Mouse (Mus musculus) C2C12 (cell line): ENCODE measurements around the gene Ctdnep1. TPM values are rescaled to one million over a fixed set of nuclear protein-coding genes. Genes with fewer than 3 reads are reported as not detected.

Experiments
- H3K27me3 ChIP-seq: one replicate; pipeline ENCODE4 v1.6.1; 2011; ENCODE audit not compliant: control insufficient read depth, insufficient read depth, insufficient read length
- H3K36me3 ChIP-seq: one replicate; pipeline ENCODE4 v1.6.1; 2011; ENCODE audit not compliant: control insufficient read depth, insufficient read depth
- H3K4me3 ChIP-seq: one replicate; pipeline ENCODE4 v1.5.1; 2011; ENCODE audit warnings: mild to moderate bottlenecking, control low read depth; ENCODE audit not compliant: poor library complexity, insufficient read depth, severe bottlenecking
- H3K79me2 ChIP-seq: one replicate; pipeline ENCODE4 v1.6.1; 2011; ENCODE audit not compliant: control insufficient read depth, insufficient read depth
- H3K79me3 ChIP-seq: one replicate; pipeline ENCODE4 v1.6.1; 2011; ENCODE audit warnings: low read depth, control low read depth
- H3ac ChIP-seq: one replicate; pipeline ENCODE3; 2011; ENCODE audit warnings: low read depth; ENCODE audit not compliant: control insufficient read depth, insufficient read length
- CEBPB ChIP-seq: IDR thresholded peaks from one replicate; pipeline ENCODE4 v1.6.1; 2011; ENCODE audit warnings: low read depth, mild to moderate bottlenecking, control low read depth, moderate library complexity
- CTCF ChIP-seq: IDR thresholded peaks from one replicate; pipeline ENCODE4 v1.5.1; 2011; ENCODE audit not compliant: control insufficient read depth, insufficient read depth, insufficient read length
- FOSL1 ChIP-seq: IDR thresholded peaks from one replicate; pipeline ENCODE4 v1.8.0; 2011; ENCODE audit warnings: mild to moderate bottlenecking, low read length; ENCODE audit not compliant: poor library complexity, insufficient read depth, severe bottlenecking
- MAX ChIP-seq: IDR thresholded peaks from one replicate; pipeline ENCODE4 v1.6.1; 2011; ENCODE audit warnings: mild to moderate bottlenecking, control low read depth
- MYOD1 ChIP-seq: IDR thresholded peaks from one replicate; pipeline ENCODE4 v1.6.1; 2011; ENCODE audit warnings: low read depth; ENCODE audit not compliant: control insufficient read depth, insufficient read length
- MYOG ChIP-seq: IDR thresholded peaks from one replicate; pipeline ENCODE4 v1.6.1; 2011; ENCODE audit not compliant: control insufficient read depth, insufficient read length; ENCODE audit errors: extremely low read depth
- USF1 ChIP-seq: IDR thresholded peaks from one replicate; pipeline ENCODE4 v1.6.1; 2011; ENCODE audit warnings: low read depth, mild to moderate bottlenecking, control low read depth, moderate library complexity
- polyA plus RNA-seq: library from polyadenylated mRNA; unstranded; fragments of >200 nt; fragmentation: generic; extraction: Trizol; gene quantifications from one replicate; pipeline ENCODE4 v1.2.1, GENCODE M21; 2012; ENCODE audit warnings: missing spikeins

Gene Ctdnep1
- polyA plus RNA-seq, 1 experiment = 141 TPM

GRCm38 (mm10) chr11:69997070-69997509, 16.1 kb downstream of the Ctdnep1 start:
- peaks cover 46% of the 10 kb centered on the region for H3K79me3 ChIP-seq
- TF ChIP-seq FOSL1 (no peak), MYOG (no peak), USF1 (no peak), CTCF (no peak), MAX (no peak), MYOD1 (no peak), CEBPB (no peak)
- H3ac ChIP-seq = peak overlapping the region; percentile 82
- peak overlapping the region; percentile 100 for H3K4me3 ChIP-seq
- peaks cover 73% of the 10 kb centered on the region for H3K79me2 ChIP-seq
- no peaks in the 10 kb centered on the region for H3K27me3 ChIP-seq
- peaks cover 56% of the 10 kb centered on the region for H3K36me3 ChIP-seq

DNA sequence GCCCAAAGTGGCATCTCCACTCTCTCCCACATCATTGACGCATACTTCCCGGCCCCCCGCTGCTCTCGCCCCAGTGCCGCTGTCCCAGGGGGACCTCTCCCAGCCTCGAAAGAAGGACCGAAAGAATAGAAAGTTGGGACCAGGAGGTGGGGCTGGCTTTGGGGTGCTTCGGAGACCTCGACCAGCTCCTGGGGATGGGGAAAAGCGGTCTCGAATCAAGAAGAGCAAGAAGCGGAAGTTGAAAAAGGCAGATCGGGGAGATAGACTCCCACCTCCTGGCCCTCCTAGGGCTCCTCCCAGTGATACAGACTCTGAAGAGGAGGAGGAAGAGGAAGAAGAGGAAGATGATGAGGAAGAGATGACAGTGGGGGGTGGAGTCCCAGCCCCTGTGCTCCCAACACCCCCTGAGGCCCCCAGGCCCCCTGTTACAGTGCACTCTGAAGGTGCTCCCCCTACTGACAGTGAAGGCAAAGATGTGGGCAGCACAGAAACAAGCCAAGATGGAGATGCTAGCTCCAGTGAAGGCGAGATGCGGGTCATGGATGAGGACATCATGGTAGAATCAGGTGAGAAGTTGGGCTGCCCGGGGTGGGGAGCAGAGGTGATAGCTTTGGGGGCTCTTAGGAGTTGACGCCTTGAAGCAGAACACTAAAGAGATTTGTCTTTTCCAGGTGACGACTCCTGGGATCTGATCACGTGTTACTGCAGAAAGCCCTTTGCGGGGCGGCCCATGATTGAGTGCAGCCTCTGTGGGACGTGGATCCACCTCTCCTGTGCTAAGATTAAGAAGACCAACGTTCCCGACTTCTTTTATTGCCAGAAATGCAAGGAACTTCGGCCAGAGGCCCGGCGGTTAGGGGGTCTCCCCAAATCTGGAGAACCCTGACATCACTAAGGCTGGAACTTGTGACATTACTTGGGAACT, 17.9 kb downstream of the Ctdnep1 start:
- H3K79me2 ChIP-seq = peaks cover 73% of the 10 kb centered on the region
- H3K36me3 ChIP-seq = peaks cover 40% of the 10 kb centered on the region
- no peak overlapping the region for H3K4me3 ChIP-seq
- H3ac ChIP-seq = no peak overlapping the region
- H3K27me3 ChIP-seq = no peaks in the 10 kb centered on the region
- TF ChIP-seq MAX (no peak), MYOD1 (no peak), CEBPB (no peak), MYOG (no peak), CTCF (no peak), FOSL1 (no peak), USF1 (no peak)
- H3K79me3 ChIP-seq = peaks cover 55% of the 10 kb centered on the region

GRCm38 (mm10) chr11:69999666-70000065, 18.7 kb downstream of the Ctdnep1 start:
- no peaks in the 10 kb centered on the region for H3K27me3 ChIP-seq
- no peak for TF ChIP-seq USF1
- no peak for TF ChIP-seq FOSL1
- no peak for TF ChIP-seq MYOD1
- no peak for TF ChIP-seq CEBPB
- TF ChIP-seq MYOG = no peak
- no peak for TF ChIP-seq MAX
- TF ChIP-seq CTCF = no peak
- peaks cover 80% of the 10 kb centered on the region for H3K79me2 ChIP-seq
- H3K4me3 ChIP-seq = no peak overlapping the region
- H3K36me3 ChIP-seq = peaks cover 32% of the 10 kb centered on the region
- no peak overlapping the region for H3ac ChIP-seq
- H3K79me3 ChIP-seq = peaks cover 61% of the 10 kb centered on the region

DNA sequence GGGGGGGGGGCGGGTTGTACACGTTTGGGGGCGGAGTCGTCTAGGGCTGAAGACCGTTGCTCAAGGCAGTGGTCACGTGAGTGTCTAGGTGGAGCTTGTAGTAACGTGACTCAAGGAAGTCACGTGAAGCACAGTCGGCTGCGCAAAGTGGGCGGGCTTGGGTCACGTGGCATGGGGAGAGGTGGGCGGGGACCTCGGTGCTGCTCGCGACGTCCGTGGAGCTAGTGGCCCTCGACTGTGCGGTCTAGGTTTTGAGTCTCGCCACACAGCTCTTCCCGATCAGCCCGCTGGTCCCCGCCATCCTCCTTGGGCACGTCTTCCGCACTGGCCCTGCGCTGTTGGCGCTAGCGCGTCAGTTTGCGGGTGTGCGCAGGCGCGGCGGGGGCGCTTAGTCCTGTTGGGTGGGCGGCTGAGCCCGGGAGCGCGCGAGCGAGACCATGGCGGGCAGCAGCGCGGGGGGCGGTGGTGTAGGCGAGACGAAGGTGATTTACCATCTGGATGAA, 19.5 kb downstream of the Ctdnep1 start, which contains the start of gene Dvl2:
TSS of gene Dvl2 (plus strand) at position 200 of the 503 bp plus-strand sequence.
- Histone ChIP-seq H3K36me3 (peaks cover 33% of the 10 kb centered on the region), H3K79me2 (peaks cover 88% of the 10 kb centered on the region), H3ac (peak within 1 kb of the TSS; percentile 78), H3K4me3 (peak within 1 kb of the TSS; percentile 86), H3K79me3 (peaks cover 62% of the 10 kb centered on the region), H3K27me3 (no peaks in the 10 kb centered on the region)
- TF ChIP-seq MYOD1 (no peak), CEBPB (peak; percentile 64), FOSL1 (no peak), CTCF (no peak), MAX (peak; percentile 89), MYOG (no peak), USF1 (peak; percentile 99)

DNA sequence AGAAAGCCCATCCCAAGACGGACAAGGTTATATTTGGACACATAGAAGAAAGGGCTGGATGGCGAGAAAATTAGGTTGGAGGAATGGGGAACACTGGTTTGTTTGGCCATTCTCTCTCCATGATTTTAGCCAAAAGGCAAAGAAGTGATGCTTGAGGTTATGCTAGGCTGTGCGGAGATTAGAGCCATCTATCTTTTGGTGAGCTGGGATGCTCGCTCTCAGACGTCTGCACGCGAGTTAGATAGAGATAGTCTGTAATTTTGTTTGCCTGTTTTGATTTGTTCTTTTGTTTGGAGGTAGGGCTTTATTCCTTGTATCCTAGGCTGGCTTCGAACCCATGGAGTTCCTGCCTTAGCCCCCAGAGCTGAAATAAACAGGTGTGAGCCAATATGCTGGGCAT, 20.2 kb downstream of the Ctdnep1 start:
- Histone ChIP-seq H3K79me3 (peaks cover 58% of the 10 kb centered on the region), H3K79me2 (peaks cover 81% of the 10 kb centered on the region), H3K27me3 (no peaks in the 10 kb centered on the region), H3ac (peak overlapping the region; percentile 78), H3K4me3 (peak overlapping the region; percentile 86), H3K36me3 (peaks cover 38% of the 10 kb centered on the region)
- TF ChIP-seq MYOD1 = no peak
- TF ChIP-seq CTCF = no peak
- TF ChIP-seq MYOG = no peak
- no peak for TF ChIP-seq MAX
- TF ChIP-seq FOSL1 = no peak
- no peak for TF ChIP-seq USF1
- no peak for TF ChIP-seq CEBPB
